Mouse (Mus musculus): ENCODE measurements around the gene Hoxd11. TPM values are rescaled to one million over a fixed set of nuclear protein-coding genes. Genes with fewer than 3 reads are reported as not detected.

Gene Hoxd11
- not detected in 2 replicates for polyA plus RNA-seq (2015; fragmentation: Nextera tagmentation; extraction: Ambion mirVana)

GRCm38 (mm10) chr2:74678891-74679595 lies at the start of gene Hoxd11:
Hoxd11 (plus strand) TSS chr2:74679557.

GRCm38 (mm10) chr2:74659507-74660005 lies 19.8 kb upstream of the Hoxd11 start, which contains the start of gene Evx2:
Evx2 (minus strand) TSS chr2:74659557.

DNA sequence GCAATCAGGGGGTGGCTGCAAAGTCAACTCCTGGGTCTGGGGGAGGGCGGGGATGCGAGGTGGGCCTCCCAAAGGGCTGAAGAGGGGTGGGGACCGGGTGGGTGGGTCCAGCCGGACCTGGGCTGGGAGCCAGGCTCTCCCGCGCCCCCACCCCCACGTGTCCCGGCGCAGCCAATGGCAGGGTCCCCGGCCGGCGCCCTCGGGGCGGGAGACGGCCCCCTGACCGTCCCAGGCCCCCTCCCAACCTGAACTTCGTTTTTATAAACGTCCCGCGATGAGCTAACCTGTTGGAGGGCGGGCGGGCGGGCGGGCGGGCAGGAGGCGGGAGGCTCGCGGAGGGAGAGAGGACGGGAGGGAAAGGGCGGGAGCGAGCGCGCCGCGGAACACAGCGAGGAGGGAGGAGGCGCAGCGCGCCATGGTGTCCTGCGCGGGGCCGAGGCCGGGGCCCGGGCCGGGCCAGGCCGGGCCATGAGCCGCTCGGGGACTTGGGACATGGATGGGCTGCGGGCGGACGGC lies 11.5 kb upstream of the Hoxd11 start, which contains the start of gene Hoxd13:
TSS of gene Hoxd13 (plus strand) at position 469 of the 516 bp plus-strand sequence.

GRCm38 (mm10) chr2:74674881-74675665 lies 4.3 kb upstream of the Hoxd11 start, which contains the start of gene Hoxd12:
Hoxd12 (plus strand) TSS chr2:74675013.

DNA sequence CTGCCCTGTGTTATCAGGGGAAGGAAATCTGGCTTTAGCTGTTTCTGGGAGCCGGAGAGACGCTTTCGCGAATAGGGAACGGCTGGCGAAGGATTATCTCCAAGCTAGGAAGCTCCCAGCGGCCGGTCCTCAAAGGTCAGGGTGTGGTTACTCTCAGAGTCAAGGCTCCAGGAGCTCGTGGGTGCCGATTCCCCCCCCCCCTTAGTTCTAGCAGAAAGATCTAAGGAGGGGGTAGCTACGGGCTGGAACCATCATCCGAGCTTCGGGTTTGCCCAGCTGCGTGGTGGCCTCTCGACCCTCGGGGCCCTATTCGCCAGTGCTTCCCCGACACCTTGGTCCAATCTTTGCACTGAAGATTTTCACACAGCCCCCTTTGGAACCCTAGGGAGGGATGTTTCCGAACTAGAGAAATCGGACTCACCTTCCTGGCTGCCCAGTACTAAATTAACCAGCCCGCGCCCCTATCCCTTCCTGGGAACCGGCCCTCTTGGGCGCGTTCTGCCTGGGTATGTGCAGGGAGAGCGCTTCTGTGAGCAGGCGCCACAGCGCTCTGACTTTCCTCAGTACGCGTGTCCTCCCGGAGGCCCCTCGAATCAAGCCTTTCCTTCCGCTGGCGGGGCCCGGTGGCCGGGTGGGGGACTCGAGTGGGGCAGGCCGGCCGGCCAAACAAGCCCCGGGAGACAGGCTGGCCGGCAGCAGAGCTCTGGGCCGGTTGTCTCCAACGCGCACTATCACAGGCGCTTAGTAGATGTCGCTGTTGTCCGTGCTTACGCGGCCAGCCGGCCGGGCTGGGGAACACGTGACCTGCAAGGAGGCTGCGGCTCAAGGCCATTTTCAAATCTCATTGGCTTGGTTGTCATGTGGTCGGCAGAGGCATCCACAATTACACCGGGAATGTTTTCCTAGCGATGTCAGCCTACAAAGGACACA lies 11.9 kb downstream of the Hoxd11 start, which contains the start of gene Hoxd10:
TSS of gene Hoxd10 (plus strand) at position 903 of the 930 bp plus-strand sequence.

DNA sequence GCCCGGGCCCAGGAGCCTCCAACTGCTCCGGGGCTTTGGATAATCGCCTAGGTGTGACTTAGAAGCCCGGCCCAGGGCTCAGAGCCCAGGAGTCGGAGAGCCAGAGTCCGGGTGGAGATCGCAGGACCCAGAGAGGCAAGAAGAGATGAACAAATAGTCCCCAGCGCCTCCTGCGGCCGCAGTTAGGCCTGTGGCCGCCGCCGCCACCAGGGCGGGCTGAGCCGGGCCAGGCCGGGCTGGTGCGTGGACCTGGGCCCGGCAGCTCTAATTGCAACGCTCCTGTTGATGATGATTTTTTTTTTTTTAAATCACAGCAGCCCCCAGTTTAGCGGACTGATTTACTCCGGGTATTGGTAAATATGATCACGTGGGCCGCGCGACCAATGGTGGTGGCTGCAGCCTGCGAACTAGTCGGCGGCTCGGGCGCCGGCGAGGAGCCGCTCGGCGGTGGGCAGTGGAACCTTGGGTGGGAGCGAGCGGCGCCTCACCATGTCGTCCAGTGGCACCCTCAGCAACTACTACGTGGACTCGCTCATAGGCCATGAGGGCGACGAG lies 18.3 kb downstream of the Hoxd11 start, which contains the start of gene Hoxd9:
TSS of gene Hoxd9 (plus strand) at position 161 of the 555 bp plus-strand sequence.

DNA sequence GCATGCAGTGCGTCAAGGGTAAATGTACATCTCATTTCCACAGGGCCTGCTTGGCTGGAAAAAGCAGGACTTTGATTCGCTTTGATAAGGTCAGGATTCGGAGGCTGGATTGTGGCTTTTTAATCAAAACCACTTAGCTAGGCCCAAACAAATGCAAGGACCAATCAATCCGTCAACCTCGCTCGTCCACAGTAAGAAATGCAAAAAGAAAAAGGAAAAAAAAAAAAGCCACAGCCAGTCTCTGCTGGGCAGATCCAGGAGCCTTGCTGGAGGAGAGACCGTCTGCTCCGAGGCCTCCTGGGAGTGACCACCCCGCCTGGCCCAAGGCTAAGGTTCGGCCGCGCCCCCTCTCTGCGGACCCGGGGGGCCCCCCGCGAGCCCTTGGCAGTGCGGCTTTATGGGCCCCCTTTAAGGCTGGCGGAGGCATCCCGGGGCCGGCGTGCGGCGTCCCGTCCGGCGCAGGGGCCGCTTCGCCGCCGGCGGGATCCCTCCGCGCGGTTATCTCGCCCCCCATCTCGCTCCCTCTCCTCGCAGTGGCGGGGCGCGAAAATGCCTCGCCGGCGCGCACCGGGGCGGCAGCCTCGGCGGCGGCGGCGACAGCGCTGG lies 25.1 kb downstream of the Hoxd11 start, which contains the start of gene Hoxd8:
TSS of gene Hoxd8 (plus strand) at position 223 of the 606 bp plus-strand sequence.

GRCm38 (mm10) chr2:74711721-74712621 lies 32.6 kb downstream of the Hoxd11 start, which contains the start of the genes Hoxd3 and Hoxd4:
Hoxd3 (plus strand) TSS chr2:74711927.
Hoxd4 (plus strand) TSS chr2:74711929.

GRCm38 (mm10) chr2:74726551-74726950 lies 47.2 kb downstream of the Hoxd11 start, which contains the start of gene Gm28230:
Gm28230 (plus strand) TSS chr2:74726728.

MicroRNA genes within 50 kb of the gene (microRNA counts, 519-probe panel; counts per million panel counts)
- microRNA mmu-miR-10b, result 4,795 counts per million, percentile 30 among the panel's probes with 10 or more counts

Other genes starting within 250 kb of the Hoxd11 start
- gene Lnpk, start 100.1 kb upstream of the Hoxd11 start, polyA plus RNA-seq (2015; fragmentation: Nextera tagmentation; extraction: Ambion mirVana), result 24.8 and 27.6 TPM in 2 replicates
- gene Evx2, start 20.0 kb upstream of the Hoxd11 start, polyA plus RNA-seq (2015; fragmentation: Nextera tagmentation; extraction: Ambion mirVana), result not detected in 2 replicates
- not detected in 2 replicates for gene Hoxd13, start 11.2 kb upstream of the Hoxd11 start, polyA plus RNA-seq (2015; fragmentation: Nextera tagmentation; extraction: Ambion mirVana)
- not detected in 2 replicates for gene Hoxd12, start 4.5 kb upstream of the Hoxd11 start, polyA plus RNA-seq (2015; fragmentation: Nextera tagmentation; extraction: Ambion mirVana)
- gene Hoxd10, start 12.4 kb downstream of the Hoxd11 start, polyA plus RNA-seq (2015; fragmentation: Nextera tagmentation; extraction: Ambion mirVana), result 0.11 TPM in 1 of 2 replicates, not detected in the other
- 0.41 and 0.46 TPM in 2 replicates for gene Hoxd9, start 18.2 kb downstream of the Hoxd11 start, polyA plus RNA-seq (2015; fragmentation: Nextera tagmentation; extraction: Ambion mirVana)
- 1.1 TPM in 2 replicates for gene Hoxd8, start 25.1 kb downstream of the Hoxd11 start, polyA plus RNA-seq (2015; fragmentation: Nextera tagmentation; extraction: Ambion mirVana)
- 0.06 TPM in 2 replicates for gene Hoxd3, start 32.4 kb downstream of the Hoxd11 start, polyA plus RNA-seq (2015; fragmentation: Nextera tagmentation; extraction: Ambion mirVana)
- gene Hoxd4, start 32.4 kb downstream of the Hoxd11 start, polyA plus RNA-seq (2015; fragmentation: Nextera tagmentation; extraction: Ambion mirVana), result 0.08 and 0.28 TPM in 2 replicates
- gene Gm28230, start 47.2 kb downstream of the Hoxd11 start, polyA plus RNA-seq (2015; fragmentation: Nextera tagmentation; extraction: Ambion mirVana), result not detected in 2 replicates
- gene Hoxd1, start 83.4 kb downstream of the Hoxd11 start, polyA plus RNA-seq (2015; fragmentation: Nextera tagmentation; extraction: Ambion mirVana), result not detected in 2 replicates
- 73.2 and 73.5 TPM in 2 replicates for gene Mtx2, start 146.2 kb downstream of the Hoxd11 start, polyA plus RNA-seq (2015; fragmentation: Nextera tagmentation; extraction: Ambion mirVana)